Mouse (Mus musculus): ENCODE measurements around the gene Il3. TPM values are rescaled to one million over a fixed set of nuclear protein-coding genes. Genes with fewer than 3 reads are reported as not detected.

Gene Il3
- polyA plus RNA-seq, 1 experiment from 2014 or later: not detected

- Histone ChIP-seq H3K4me2 (replicated peaks; ENCODE audit: low read depth, low read length) (no peak overlapping the region), H3K36me3 (ENCODE audit: control insufficient read depth, insufficient read depth, low read length) (no peaks in the 10 kb centered on the region), H3K4me1 (ENCODE audit: control insufficient read depth, insufficient read depth, low read length) (no peaks in the 10 kb centered on the region), H3K4me3 (ENCODE audit: low read depth, low read length) (no peak overlapping the region), H3K27ac (ENCODE audit: low read length) (no peak overlapping the region), H3K9me3 (ENCODE audit: control insufficient read depth, low read depth, low read length) (no peaks in the 10 kb centered on the region), H3K9ac (replicated peaks; ENCODE audit: low read depth, low read length) (no peak overlapping the region), H3K27me3 (ENCODE audit: control insufficient read depth, insufficient read depth, low read length) (no peaks in the 10 kb centered on the region)
- no peak for ATAC-seq (ENCODE audit: insufficient number of reproducible peaks, insufficient read depth, low FRiP score, low read depth)
- WGBS: 85% methylated on average over 3 of the region's 3 CpGs
Measured at GRCm38 (mm10) chr11:54242494-54242893, 24.6 kb downstream of the Il3 start.

GRCm38 (mm10) chr11:54236939-54237338 lies 30.1 kb downstream of the Il3 start:
- Histone ChIP-seq H3K4me1 (ENCODE audit: control insufficient read depth, insufficient read depth, low read length) (no peaks in the 10 kb centered on the region), H3K4me2 (replicated peaks; ENCODE audit: low read depth, low read length) (no peak overlapping the region), H3K9ac (replicated peaks; ENCODE audit: low read depth, low read length) (no peak overlapping the region), H3K27ac (ENCODE audit: low read length) (no peak overlapping the region), H3K36me3 (ENCODE audit: control insufficient read depth, insufficient read depth, low read length) (no peaks in the 10 kb centered on the region), H3K9me3 (ENCODE audit: control insufficient read depth, low read depth, low read length) (no peaks in the 10 kb centered on the region), H3K27me3 (ENCODE audit: control insufficient read depth, insufficient read depth, low read length) (no peaks in the 10 kb centered on the region), H3K4me3 (ENCODE audit: low read depth, low read length) (no peak overlapping the region)
- 71% methylated on average over 2 of the region's 2 CpGs for WGBS
- no peak for ATAC-seq (ENCODE audit: insufficient number of reproducible peaks, insufficient read depth, low FRiP score, low read depth)

GRCm38 (mm10) chr11:54227478-54227877 lies 39.6 kb downstream of the Il3 start:
- H3K4me1 ChIP-seq (ENCODE audit: control insufficient read depth, insufficient read depth, low read length): no peaks in the 10 kb centered on the region
- no peak overlapping the region for H3K4me3 ChIP-seq (ENCODE audit: low read depth, low read length)
- H3K36me3 ChIP-seq (ENCODE audit: control insufficient read depth, insufficient read depth, low read length): no peaks in the 10 kb centered on the region
- no peaks in the 10 kb centered on the region for H3K27me3 ChIP-seq (ENCODE audit: control insufficient read depth, insufficient read depth, low read length)
- no peak overlapping the region for H3K4me2 ChIP-seq (replicated peaks; ENCODE audit: low read depth, low read length)
- ATAC-seq (ENCODE audit: insufficient number of reproducible peaks, insufficient read depth, low FRiP score, low read depth): no peak
- WGBS: 98% methylated on average over 2 of the region's 2 CpGs
- H3K27ac ChIP-seq (ENCODE audit: low read length): no peak overlapping the region
- no peak overlapping the region for H3K9ac ChIP-seq (replicated peaks; ENCODE audit: low read depth, low read length)
- no peaks in the 10 kb centered on the region for H3K9me3 ChIP-seq (ENCODE audit: control insufficient read depth, low read depth, low read length)

GRCm38 (mm10) chr11:54224475-54224986 lies 42.5 kb downstream of the Il3 start:
- Histone ChIP-seq H3K36me3 (ENCODE audit: control insufficient read depth, insufficient read depth, low read length) (no peaks in the 10 kb centered on the region), H3K4me2 (replicated peaks; ENCODE audit: low read depth, low read length) (no peak overlapping the region), H3K9me3 (ENCODE audit: control insufficient read depth, low read depth, low read length) (no peaks in the 10 kb centered on the region), H3K27me3 (ENCODE audit: control insufficient read depth, insufficient read depth, low read length) (no peaks in the 10 kb centered on the region), H3K4me1 (ENCODE audit: control insufficient read depth, insufficient read depth, low read length) (no peaks in the 10 kb centered on the region), H3K4me3 (ENCODE audit: low read depth, low read length) (no peak overlapping the region), H3K9ac (replicated peaks; ENCODE audit: low read depth, low read length) (no peak overlapping the region), H3K27ac (ENCODE audit: low read length) (no peak overlapping the region)
- WGBS: 88% methylated on average over 5 of the region's 5 CpGs
- ATAC-seq (ENCODE audit: insufficient number of reproducible peaks, insufficient read depth, low FRiP score, low read depth): no peak

- H3K4me2 ChIP-seq (replicated peaks; ENCODE audit: low read depth, low read length): no peak overlapping the region
- no peak overlapping the region for H3K9ac ChIP-seq (replicated peaks; ENCODE audit: low read depth, low read length)
- H3K9me3 ChIP-seq (ENCODE audit: control insufficient read depth, low read depth, low read length): no peaks in the 10 kb centered on the region
- ATAC-seq (ENCODE audit: insufficient number of reproducible peaks, insufficient read depth, low FRiP score, low read depth): no peak
- H3K4me3 ChIP-seq (ENCODE audit: low read depth, low read length): no peak overlapping the region
- H3K27me3 ChIP-seq (ENCODE audit: control insufficient read depth, insufficient read depth, low read length): no peaks in the 10 kb centered on the region
- H3K36me3 ChIP-seq (ENCODE audit: control insufficient read depth, insufficient read depth, low read length): no peaks in the 10 kb centered on the region
- H3K4me1 ChIP-seq (ENCODE audit: control insufficient read depth, insufficient read depth, low read length): no peaks in the 10 kb centered on the region
- no peak overlapping the region for H3K27ac ChIP-seq (ENCODE audit: low read length)
- 77% methylated on average over 9 of the region's 9 CpGs for WGBS
Measured at GRCm38 (mm10) chr11:54223637-54224474, 43.2 kb downstream of the Il3 start.

- Histone ChIP-seq H3K4me3 (ENCODE audit: low read depth, low read length) (no peak overlapping the region), H3K27ac (ENCODE audit: low read length) (no peak overlapping the region), H3K4me2 (replicated peaks; ENCODE audit: low read depth, low read length) (no peak overlapping the region), H3K27me3 (ENCODE audit: control insufficient read depth, insufficient read depth, low read length) (no peaks in the 10 kb centered on the region), H3K4me1 (ENCODE audit: control insufficient read depth, insufficient read depth, low read length) (no peaks in the 10 kb centered on the region), H3K9ac (replicated peaks; ENCODE audit: low read depth, low read length) (no peak overlapping the region), H3K9me3 (ENCODE audit: control insufficient read depth, low read depth, low read length) (no peaks in the 10 kb centered on the region), H3K36me3 (ENCODE audit: control insufficient read depth, insufficient read depth, low read length) (no peaks in the 10 kb centered on the region)
- ATAC-seq (ENCODE audit: insufficient number of reproducible peaks, insufficient read depth, low FRiP score, low read depth): no peak
- WGBS: 32% methylated on average over 6 of the region's 6 CpGs
Measured at GRCm38 (mm10) chr11:54219903-54220740, 47.0 kb downstream of the Il3 start.

GRCm38 (mm10) chr11:54219191-54219590 lies 47.9 kb downstream of the Il3 start:
- H3K27ac ChIP-seq (ENCODE audit: low read length): no peak overlapping the region
- H3K4me2 ChIP-seq (replicated peaks; ENCODE audit: low read depth, low read length): no peak overlapping the region
- no peaks in the 10 kb centered on the region for H3K9me3 ChIP-seq (ENCODE audit: control insufficient read depth, low read depth, low read length)
- H3K36me3 ChIP-seq (ENCODE audit: control insufficient read depth, insufficient read depth, low read length): no peaks in the 10 kb centered on the region
- 84% methylated on average over 1 of the region's 1 CpGs for WGBS
- no peaks in the 10 kb centered on the region for H3K4me1 ChIP-seq (ENCODE audit: control insufficient read depth, insufficient read depth, low read length)
- no peak overlapping the region for H3K4me3 ChIP-seq (ENCODE audit: low read depth, low read length)
- H3K9ac ChIP-seq (replicated peaks; ENCODE audit: low read depth, low read length): no peak overlapping the region
- no peak for ATAC-seq (ENCODE audit: insufficient number of reproducible peaks, insufficient read depth, low FRiP score, low read depth)
- no peaks in the 10 kb centered on the region for H3K27me3 ChIP-seq (ENCODE audit: control insufficient read depth, insufficient read depth, low read length)

GRCm38 (mm10) chr11:54217384-54217783 lies 49.7 kb downstream of the Il3 start:
- Histone ChIP-seq H3K36me3 (ENCODE audit: control insufficient read depth, insufficient read depth, low read length) (no peaks in the 10 kb centered on the region), H3K4me1 (ENCODE audit: control insufficient read depth, insufficient read depth, low read length) (no peaks in the 10 kb centered on the region), H3K9ac (replicated peaks; ENCODE audit: low read depth, low read length) (no peak overlapping the region), H3K4me2 (replicated peaks; ENCODE audit: low read depth, low read length) (no peak overlapping the region), H3K4me3 (ENCODE audit: low read depth, low read length) (no peak overlapping the region), H3K27me3 (ENCODE audit: control insufficient read depth, insufficient read depth, low read length) (no peaks in the 10 kb centered on the region), H3K27ac (ENCODE audit: low read length) (no peak overlapping the region), H3K9me3 (ENCODE audit: control insufficient read depth, low read depth, low read length) (no peaks in the 10 kb centered on the region)
- no peak for ATAC-seq (ENCODE audit: insufficient number of reproducible peaks, insufficient read depth, low FRiP score, low read depth)
- WGBS: 57% methylated on average over 7 of the region's 7 CpGs
